Mouse (Mus musculus) G1E (cell line): ENCODE measurements around the gene Insl6.

Source experiments
- CTCF ChIP-seq: IDR thresholded peaks from 2 replicates; pipeline ENCODE4 v1.5.1; 2012; ENCODE audit warnings: low read depth, low read length, inconsistent platforms, mixed read lengths
- GATA1 ChIP-seq: IDR thresholded peaks from 2 replicates; pipeline ENCODE4 v1.6.1; 2012; ENCODE audit warnings: borderline replicate concordance, low read length, inconsistent platforms, mixed read lengths

DNA sequence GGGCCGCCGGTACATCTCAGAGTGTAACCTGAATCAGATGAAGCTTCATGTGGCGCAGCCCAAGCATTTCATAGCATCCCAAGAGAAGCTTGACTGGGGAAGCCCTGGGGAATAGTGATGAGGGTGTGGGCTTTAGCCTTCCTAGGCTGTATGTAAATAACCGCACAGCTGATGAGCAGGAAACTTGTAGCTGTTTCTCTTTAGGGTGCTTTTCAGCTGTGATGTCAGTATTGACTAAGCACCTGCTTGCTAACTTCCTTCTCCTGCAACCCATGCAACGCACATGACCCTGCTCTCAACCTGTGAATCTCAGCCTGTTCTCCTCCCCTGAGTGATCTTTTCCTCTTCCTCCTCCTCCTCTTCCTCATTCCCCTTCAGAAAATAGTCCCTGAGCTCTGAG lies 38.9 kb upstream of the Insl6 start:
- TF ChIP-seq CTCF (no peak), GATA1 (no peak)
